Comparison of ENCODE assay signal across 13 mouse cellular contexts in genomic region chr9:36852175-36852574, GRCm38 (mm10). TPM values are rescaled to one million over a fixed set of nuclear protein-coding genes. Genes with fewer than 3 reads are reported as not detected.
"Had no signal": no experiment of that assay in that cellular context is flagged by ENCODE, and none has a peak within 500 bp of the region (broad histone marks: within the 10 kb centered on the region; RNA-seq: fewer than 3 reads in every experiment).

No protein-coding gene starts in this region.

- DNase-seq: kidney, adult 18-20 months; kidney, adult 9 months; kidney, postnatal 25 days; liver; lung, adult 18-20 months; lung, postnatal 10 days; lung, postnatal 36 days; retina, postnatal 1 day; right cerebral cortex, postnatal 14 days; right cerebral cortex, postnatal 4 days; thymus, postnatal 25 days had no signal

RNA-seq across cellular contexts. Expression of gene Fez1, which starts 30.5 kb away (rescaled TPM):
- total RNA-seq: monocyte, adult 5-6 weeks; neutrophil, adult 5-6 weeks had no signal
